Mouse (Mus musculus): ENCODE results near the gene Mdm2. TPM values are rescaled to one million over a fixed set of nuclear protein-coding genes. Genes with fewer than 3 reads are reported as not detected.

Gene Mdm2
- polyA plus RNA-seq, 1 experiment from 2014 or later, result 39.0 TPM

GRCm38 (mm10) chr10:117668546-117669300 lies 41.8 kb downstream of the Mdm2 start:
- no peak for ATAC-seq (replicated peaks; ENCODE audit: insufficient number of reproducible peaks, insufficient read depth, low FRiP score, low read depth)
- no peak overlapping the region for H3K27ac ChIP-seq
- no peaks in the 10 kb centered on the region for H3K27me3 ChIP-seq
- no peaks in the 10 kb centered on the region for H3K36me3 ChIP-seq
- H3K9ac ChIP-seq, result no peak overlapping the region
- H3K4me3 ChIP-seq, result no peak overlapping the region
- 82% methylated on average over 10 of the region's 10 CpGs for WGBS
- no peak overlapping the region for H3K4me2 ChIP-seq
- H3K4me1 ChIP-seq (replicated peaks), result peaks cover 5% of the 10 kb centered on the region
- H3K9me3 ChIP-seq (replicated peaks), result no peaks in the 10 kb centered on the region

GRCm38 (mm10) chr10:117667663-117668507 lies 42.7 kb downstream of the Mdm2 start:
- no peak for ATAC-seq (replicated peaks; ENCODE audit: insufficient number of reproducible peaks, insufficient read depth, low FRiP score, low read depth)
- WGBS, result 92% methylated on average over 28 of the region's 28 CpGs
- no peak overlapping the region for H3K4me3 ChIP-seq

GRCm38 (mm10) chr10:117666947-117667630 lies 43.5 kb downstream of the Mdm2 start:
- Histone ChIP-seq H3K27ac (no peak overlapping the region), H3K4me1 (replicated peaks) (peaks cover 5% of the 10 kb centered on the region), H3K9ac (no peak overlapping the region), H3K4me2 (no peak overlapping the region), H3K9me3 (replicated peaks) (no peaks in the 10 kb centered on the region), H3K4me3 (no peak overlapping the region), H3K27me3 (no peaks in the 10 kb centered on the region), H3K36me3 (no peaks in the 10 kb centered on the region)
- ATAC-seq (replicated peaks; ENCODE audit: insufficient number of reproducible peaks, insufficient read depth, low FRiP score, low read depth), result no peak
- WGBS, result 89% methylated on average over 9 of the region's 9 CpGs

More at GRCm38 (mm10) chr10:117667663-117668507, 42.7 kb downstream of the Mdm2 start:
- H3K9ac ChIP-seq, result no peak overlapping the region
- H3K27ac ChIP-seq, result no peak overlapping the region
- H3K9me3 ChIP-seq (replicated peaks), result no peaks in the 10 kb centered on the region
- H3K36me3 ChIP-seq, result no peaks in the 10 kb centered on the region
- peaks cover 5% of the 10 kb centered on the region for H3K4me1 ChIP-seq (replicated peaks)
- H3K27me3 ChIP-seq, result no peaks in the 10 kb centered on the region
- no peak overlapping the region for H3K4me2 ChIP-seq

GRCm38 (mm10) chr10:117666361-117666760 lies 44.2 kb downstream of the Mdm2 start:
- H3K4me1 ChIP-seq (replicated peaks), result peaks cover 5% of the 10 kb centered on the region
- H3K27ac ChIP-seq, result no peak overlapping the region
- WGBS, result 87% methylated on average over 3 of the region's 3 CpGs
- no peaks in the 10 kb centered on the region for H3K27me3 ChIP-seq
- H3K9ac ChIP-seq, result no peak overlapping the region
- H3K4me3 ChIP-seq, result no peak overlapping the region
- no peak for ATAC-seq (replicated peaks; ENCODE audit: insufficient number of reproducible peaks, insufficient read depth, low FRiP score, low read depth)
- H3K36me3 ChIP-seq, result no peaks in the 10 kb centered on the region
- H3K9me3 ChIP-seq (replicated peaks), result no peaks in the 10 kb centered on the region
- H3K4me2 ChIP-seq, result no peak overlapping the region

DNA sequence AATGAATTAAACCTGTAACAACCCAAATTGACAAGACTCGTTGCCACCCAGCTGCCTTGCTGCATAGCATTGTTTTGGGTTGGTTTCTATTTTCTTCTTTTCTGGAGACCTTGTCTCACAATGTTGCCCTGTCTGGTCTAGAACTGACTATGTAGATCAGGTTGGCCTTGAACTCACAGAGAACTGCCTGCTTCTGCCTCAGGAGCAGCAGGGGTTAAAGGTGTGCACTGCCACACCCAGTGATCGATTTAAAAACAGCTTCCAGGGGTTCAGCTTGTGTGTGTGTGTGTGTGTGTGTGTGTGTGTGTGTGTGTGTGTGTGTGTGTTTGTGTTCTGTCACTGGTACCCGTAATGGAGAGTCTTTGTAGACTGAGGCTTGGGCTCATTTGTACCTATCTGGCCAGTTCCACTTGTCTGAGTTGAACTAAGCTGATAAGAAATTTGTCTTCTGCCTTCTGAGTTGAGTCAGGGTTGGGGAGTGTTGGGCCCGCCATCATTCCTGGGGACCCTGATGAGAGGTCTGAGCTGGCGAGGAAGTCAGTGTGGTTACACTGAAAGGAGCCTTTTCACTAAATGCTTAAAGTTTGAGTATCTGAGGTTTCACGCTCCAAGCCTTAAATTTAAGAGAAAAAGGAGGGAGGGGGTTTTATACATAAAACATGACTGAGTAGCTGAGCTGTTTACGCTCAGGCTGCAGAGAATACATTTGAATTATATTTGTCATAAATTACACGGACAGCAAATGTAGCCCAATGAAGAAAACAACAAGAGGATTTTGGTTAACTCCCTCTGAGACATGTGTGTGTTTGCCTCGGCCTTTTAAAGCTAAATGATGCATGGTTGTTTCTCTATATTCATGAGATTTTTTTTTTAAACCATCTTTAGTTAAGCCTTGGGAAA lies 44.9 kb downstream of the Mdm2 start:
- no peak overlapping the region for H3K4me3 ChIP-seq
- no peak for ATAC-seq (replicated peaks; ENCODE audit: insufficient number of reproducible peaks, insufficient read depth, low FRiP score, low read depth)
- no peaks in the 10 kb centered on the region for H3K36me3 ChIP-seq
- H3K27ac ChIP-seq, result no peak overlapping the region
- H3K27me3 ChIP-seq, result no peaks in the 10 kb centered on the region
- H3K9ac ChIP-seq, result no peak overlapping the region
- H3K4me2 ChIP-seq, result no peak overlapping the region
- WGBS, result 77% methylated on average over 9 of the region's 9 CpGs
- H3K9me3 ChIP-seq (replicated peaks), result no peaks in the 10 kb centered on the region
- peaks cover 5% of the 10 kb centered on the region for H3K4me1 ChIP-seq (replicated peaks)

DNA sequence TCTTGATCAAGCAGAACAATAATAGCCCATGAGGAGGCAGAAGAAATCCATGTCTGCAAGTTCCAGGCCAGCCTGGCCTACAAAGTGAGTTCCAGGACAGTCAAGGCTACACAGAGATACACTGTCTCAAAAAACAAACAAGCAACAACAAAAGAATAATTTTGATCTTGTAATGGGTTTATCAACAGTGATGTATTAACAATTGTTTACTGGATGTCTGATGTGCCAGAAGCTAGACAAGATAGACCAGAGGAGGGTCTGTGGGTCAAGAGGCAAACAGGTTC lies 45.7 kb downstream of the Mdm2 start:
- no peak overlapping the region for H3K4me3 ChIP-seq
- no peak overlapping the region for H3K9ac ChIP-seq
- H3K4me2 ChIP-seq, result no peak overlapping the region
- H3K27me3 ChIP-seq, result no peaks in the 10 kb centered on the region
- ATAC-seq (replicated peaks; ENCODE audit: insufficient number of reproducible peaks, insufficient read depth, low FRiP score, low read depth), result no peak
- peaks cover 5% of the 10 kb centered on the region for H3K4me1 ChIP-seq (replicated peaks)
- no peaks in the 10 kb centered on the region for H3K36me3 ChIP-seq
- H3K9me3 ChIP-seq (replicated peaks), result no peaks in the 10 kb centered on the region
- H3K27ac ChIP-seq, result no peak overlapping the region

- WGBS, result 55% methylated on average over 14 of the region's 14 CpGs
- Histone ChIP-seq H3K36me3 (no peaks in the 10 kb centered on the region), H3K4me1 (replicated peaks) (peaks cover 5% of the 10 kb centered on the region), H3K4me2 (peak overlapping the region; percentile 54), H3K9ac (no peak overlapping the region), H3K9me3 (replicated peaks) (no peaks in the 10 kb centered on the region), H3K27ac (no peak overlapping the region), H3K4me3 (peak overlapping the region; percentile 26), H3K27me3 (no peaks in the 10 kb centered on the region)
- ATAC-seq (replicated peaks; ENCODE audit: insufficient number of reproducible peaks, insufficient read depth, low FRiP score, low read depth), result no peak
Measured at GRCm38 (mm10) chr10:117664208-117664925, 46.2 kb downstream of the Mdm2 start.

- H3K27ac ChIP-seq, result no peak overlapping the region
- no peaks in the 10 kb centered on the region for H3K36me3 ChIP-seq
- no peaks in the 10 kb centered on the region for H3K27me3 ChIP-seq
- H3K9ac ChIP-seq, result no peak overlapping the region
- 19% methylated on average over 8 of the region's 9 CpGs for WGBS
- peak overlapping the region; percentile 26 for H3K4me3 ChIP-seq
- no peak for ATAC-seq (replicated peaks; ENCODE audit: insufficient number of reproducible peaks, insufficient read depth, low FRiP score, low read depth)
- H3K4me1 ChIP-seq (replicated peaks), result peaks cover 5% of the 10 kb centered on the region
- H3K4me2 ChIP-seq, result peak overlapping the region; percentile 54
- no peaks in the 10 kb centered on the region for H3K9me3 ChIP-seq (replicated peaks)
Measured at GRCm38 (mm10) chr10:117663865-117664200, 46.7 kb downstream of the Mdm2 start.

DNA sequence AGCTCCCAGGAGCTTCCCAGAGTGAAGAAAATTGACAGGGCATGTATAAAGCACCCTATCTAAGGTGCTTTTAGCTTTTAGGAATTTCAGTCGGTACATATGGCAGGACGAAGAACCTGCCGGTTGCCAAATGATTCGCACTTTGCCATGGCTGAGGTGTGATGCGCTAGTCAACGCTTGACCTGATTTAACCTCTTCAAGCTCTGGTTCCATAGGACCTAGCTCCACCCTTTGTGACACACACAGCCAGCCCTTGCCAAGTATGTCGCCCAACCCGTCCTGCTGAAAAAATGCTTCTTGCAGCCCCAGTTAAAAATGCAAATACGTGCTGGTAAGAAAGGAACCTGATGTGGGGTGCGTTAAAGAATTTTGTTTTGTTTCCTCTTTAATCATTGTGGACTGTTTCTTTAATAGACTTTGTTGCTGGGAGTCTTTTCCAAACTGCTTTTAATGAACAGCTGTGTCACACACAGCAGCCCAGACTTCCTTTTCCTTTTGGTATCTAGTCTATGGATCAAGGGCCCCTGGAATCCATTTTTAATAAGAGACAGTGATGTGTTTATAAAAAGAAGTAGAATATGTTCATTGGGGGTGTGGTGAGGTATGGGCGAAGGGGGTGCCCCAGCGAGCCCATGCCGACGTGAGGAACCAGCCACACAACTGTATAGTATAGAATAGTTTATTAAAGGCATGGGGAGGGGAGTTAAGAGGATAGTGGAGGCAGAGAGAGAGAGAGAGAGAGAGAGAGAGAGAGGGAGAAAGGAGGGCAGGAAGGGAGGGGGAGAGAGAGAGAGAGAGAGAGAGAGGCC lies 47.3 kb downstream of the Mdm2 start:
- Histone ChIP-seq H3K4me3 (peak overlapping the region; percentile 26; the same call in 1 of the 2 replicates), H3K4me2 (peak overlapping the region; percentile 54), H3K9me3 (replicated peaks) (no peaks in the 10 kb centered on the region), H3K27ac (no peak overlapping the region), H3K9ac (no peak overlapping the region), H3K4me1 (replicated peaks) (peaks cover 5% of the 10 kb centered on the region), H3K36me3 (no peaks in the 10 kb centered on the region), H3K27me3 (no peaks in the 10 kb centered on the region)
- WGBS, result 64% methylated on average over 14 of the region's 14 CpGs
- ATAC-seq (replicated peaks; ENCODE audit: insufficient number of reproducible peaks, insufficient read depth, low FRiP score, low read depth), result no peak

Data from heart, embryonic 15.5 days (tissue).